Mouse (Mus musculus) hindbrain, embryonic 13.5 days (tissue): ENCODE measurements around the gene Rapsn. TPM values are rescaled to one million over a fixed set of nuclear protein-coding genes. Genes with fewer than 3 reads are reported as not detected.
A peak's percentile ranks its signal among the peaks of the same experiment; 100 is the strongest.

Source experiments
- ATAC-seq: fragments of 200-750 bp; cut with Nextera tagmentation; 2 replicates; pipeline ENCODE4 v1.8.0; 2017; ENCODE audit warnings: moderate TSS enrichment; ENCODE audit not compliant: low FRiP score
- H3K27ac ChIP-seq: fragments of 300-500 bp; sonication (generic); 2 replicates; pipeline ENCODE4 v1.5.1; 2015; ENCODE audit warnings: inconsistent platforms, mild to moderate bottlenecking, moderate library complexity
- H3K27me3 ChIP-seq: fragments of 300-500 bp; sonication (generic); 2 replicates; pipeline ENCODE4 v1.6.1; 2015; ENCODE audit warnings: mild to moderate bottlenecking, inconsistent platforms
- H3K36me3 ChIP-seq: fragments of 300-500 bp; sonication (generic); 2 replicates; pipeline ENCODE4 v1.6.1; 2015; ENCODE audit warnings: mild to moderate bottlenecking, inconsistent platforms
- H3K4me1 ChIP-seq: fragments of 300-500 bp; sonication (generic); replicated peaks from 2 replicates; pipeline ENCODE4 v1.6.1; 2015; ENCODE audit warnings: inconsistent platforms
- H3K4me2 ChIP-seq: fragments of 300-500 bp; sonication (generic); 2 replicates; pipeline ENCODE4 v1.6.1; 2015; ENCODE audit warnings: inconsistent platforms, mild to moderate bottlenecking, moderate library complexity
- H3K4me3 ChIP-seq: fragments of 300-500 bp; sonication (generic); 2 replicates; pipeline ENCODE4 v1.5.1; 2015; ENCODE audit warnings: mild to moderate bottlenecking, inconsistent platforms
- H3K9ac ChIP-seq: fragments of 300-500 bp; sonication (generic); 2 replicates; pipeline ENCODE4 v1.6.1; 2015; ENCODE audit warnings: mild to moderate bottlenecking, inconsistent platforms
- H3K9me3 ChIP-seq: fragments of 300-500 bp; sonication (generic); 2 replicates; pipeline ENCODE4 v1.6.1; 2016; ENCODE audit warnings: inconsistent platforms
- WGBS: fragments of 180-500 bp; shearing (Covaris S2); methylation state at CpG from one replicate; pipeline ENCODE4 v1.1.7; 2015; 5-methylcytosine and 5-hydroxymethylcytosine counted together
- polyA plus RNA-seq: library from polyadenylated mRNA; unstranded; fragments of >200 nt; fragmentation: Nextera tagmentation; extraction: Ambion mirVana; gene quantifications from 2 replicates; pipeline ENCODE4 v1.2.1, GENCODE M21; 2015

Rapsn gene
- polyA plus RNA-seq, 1 experiment from 2014 or later: 0.99 TPM

DNA sequence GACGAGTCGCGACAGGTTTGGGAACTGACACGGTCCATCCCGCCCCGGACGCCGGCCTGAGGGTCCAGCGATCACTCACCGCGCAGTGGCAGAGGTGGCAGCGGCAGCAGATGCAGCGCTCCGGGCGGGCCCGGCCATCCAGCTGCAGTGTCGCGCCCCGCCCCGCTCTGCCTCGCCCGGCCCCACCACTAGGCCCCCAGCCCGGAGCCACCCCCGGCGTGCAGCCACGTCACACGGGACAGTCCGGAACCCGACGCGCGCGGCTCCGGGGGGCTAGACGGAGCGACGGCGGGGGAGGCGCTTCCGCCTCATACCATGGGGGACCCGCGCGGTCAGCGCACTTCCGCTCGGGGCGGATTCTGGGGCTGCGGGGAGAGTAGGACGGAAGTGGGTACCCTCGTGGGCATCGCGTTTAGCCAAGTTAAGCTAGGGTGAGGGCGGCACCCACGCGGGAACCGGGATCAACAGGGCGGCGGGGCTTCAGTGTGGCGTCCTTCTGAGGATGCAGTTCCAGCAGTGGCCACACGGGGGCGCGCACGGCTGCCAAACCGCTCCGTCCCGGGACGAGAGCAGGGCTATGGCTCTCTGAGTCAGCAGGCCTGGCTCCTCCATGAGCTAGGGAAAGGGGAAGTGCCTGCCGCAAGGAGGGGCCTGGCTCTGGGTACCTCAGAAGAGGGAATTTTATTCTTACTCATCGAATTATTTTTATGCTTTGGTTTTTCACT lies 34.8 kb downstream of the Rapsn start, which contains the start of gene Slc39a13:
TSS of gene Slc39a13 (minus strand) at position 342 of the 725 bp plus-strand sequence.
- H3K36me3 ChIP-seq: peaks cover 18% of the 10 kb centered on the region; the same call in 1 of the 2 replicates
- peak within 1 kb of the TSS; percentile 73 for H3K4me3 ChIP-seq
- peak; percentile 95 for ATAC-seq
- peak within 1 kb of the TSS; percentile 87 for H3K9ac ChIP-seq
- no peaks in the 10 kb centered on the region for H3K27me3 ChIP-seq
- H3K9me3 ChIP-seq: no peaks in the 10 kb centered on the region
- H3K4me2 ChIP-seq: peak within 1 kb of the TSS; percentile 85
- H3K4me1 ChIP-seq: peaks cover 36% of the 10 kb centered on the region
- under 1% methylated on average over 62 of the region's 69 CpGs for WGBS
- peak within 1 kb of the TSS; percentile 86 for H3K27ac ChIP-seq

DNA sequence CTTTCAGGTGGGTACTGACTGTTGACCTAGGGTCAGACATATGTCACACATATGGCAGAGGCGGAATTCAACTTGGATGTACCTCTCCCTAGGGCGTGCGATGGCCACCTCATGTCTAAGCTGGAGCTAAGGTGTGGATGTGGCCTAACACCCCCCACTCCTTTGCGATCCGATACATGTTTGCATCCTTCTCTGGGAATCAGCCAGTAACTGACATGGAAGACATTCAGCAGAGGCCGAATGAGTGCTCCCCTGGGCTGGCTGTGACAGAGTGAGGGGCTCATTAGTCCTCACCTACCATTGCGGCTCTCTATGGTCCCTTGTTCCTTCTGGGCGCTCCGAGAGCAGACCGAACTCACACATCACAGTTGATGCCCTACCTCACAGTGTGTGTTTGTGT lies 35.6 kb downstream of the Rapsn start:
- 0 out of 2 replicates have a peak, but pooled peaks have one; percentile 6 for ATAC-seq
- 82% methylated on average over 10 of the region's 10 CpGs for WGBS

DNA sequence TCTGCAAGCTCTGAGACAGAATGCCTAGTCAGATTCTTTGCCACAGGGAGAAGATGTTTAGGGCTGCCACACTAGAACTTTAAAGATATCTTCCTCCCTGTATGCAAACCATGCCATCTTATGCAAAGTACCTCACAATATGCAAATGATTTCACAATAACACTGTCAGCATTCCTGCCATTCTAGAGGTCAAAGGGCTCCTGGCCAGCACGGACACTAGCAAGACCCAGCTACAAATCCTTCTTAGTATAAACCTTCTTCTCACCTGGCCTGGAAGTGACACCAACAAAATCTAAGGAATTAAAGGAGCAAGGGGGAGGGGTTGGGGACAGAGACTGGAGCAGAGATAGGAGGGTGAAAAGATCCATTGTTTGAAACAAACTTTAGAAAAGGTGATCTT lies 36.7 kb downstream of the Rapsn start:
- Histone ChIP-seq H3K4me2 (no peak overlapping the region), H3K9me3 (no peaks in the 10 kb centered on the region), H3K4me3 (no peak overlapping the region), H3K36me3 (peaks cover 2% of the 10 kb centered on the region; the same call in 1 of the 2 replicates), H3K27me3 (no peaks in the 10 kb centered on the region), H3K27ac (no peak overlapping the region), H3K4me1 (peaks cover 28% of the 10 kb centered on the region), H3K9ac (no peak overlapping the region)
- ATAC-seq: no peak
- WGBS: 37% methylated on average over 1 of the region's 1 CpGs

More for the DNA sequence above, 35.6 kb downstream of the Rapsn start:
- H3K4me2 ChIP-seq: peak overlapping the region; percentile 85
- H3K9ac ChIP-seq: peak overlapping the region; percentile 87
- H3K4me1 ChIP-seq: peaks cover 30% of the 10 kb centered on the region
- no peaks in the 10 kb centered on the region for H3K27me3 ChIP-seq
- peaks cover 10% of the 10 kb centered on the region; the same call in 1 of the 2 replicates for H3K36me3 ChIP-seq
- H3K27ac ChIP-seq: peak overlapping the region; percentile 86
- peak overlapping the region; percentile 73 for H3K4me3 ChIP-seq
- no peaks in the 10 kb centered on the region for H3K9me3 ChIP-seq

DNA sequence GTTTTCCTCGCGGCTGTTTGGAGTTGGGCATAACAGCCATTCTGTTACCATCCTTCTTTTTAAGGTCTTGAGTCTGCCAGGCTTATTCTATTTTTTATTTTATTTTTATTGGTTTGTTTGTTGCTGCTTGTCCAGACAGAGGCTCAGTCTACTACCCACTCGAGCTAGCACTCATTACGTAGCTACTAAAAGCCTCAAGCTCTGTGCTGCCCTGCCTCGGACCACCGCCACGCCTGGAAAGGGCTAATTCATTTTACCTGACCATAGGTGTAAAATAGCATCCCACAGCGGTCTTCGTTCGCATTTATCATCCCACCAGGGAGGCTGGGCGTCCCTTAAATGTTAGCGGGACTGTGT lies 42.5 kb downstream of the Rapsn start:
- H3K27me3 ChIP-seq: no peaks in the 10 kb centered on the region
- peak overlapping the region; percentile 44; the same call in 1 of the 2 replicates for H3K27ac ChIP-seq
- H3K9ac ChIP-seq: peak overlapping the region; percentile 70
- H3K9me3 ChIP-seq: no peaks in the 10 kb centered on the region
- H3K4me1 ChIP-seq: peaks cover 16% of the 10 kb centered on the region
- H3K4me3 ChIP-seq: peak overlapping the region; percentile 49
- H3K36me3 ChIP-seq: no peaks in the 10 kb centered on the region
- ATAC-seq: peak; percentile 34; the same call in 1 of the 2 replicates
- 15% methylated on average over 12 of the region's 12 CpGs for WGBS
- peak overlapping the region; percentile 83 for H3K4me2 ChIP-seq

DNA sequence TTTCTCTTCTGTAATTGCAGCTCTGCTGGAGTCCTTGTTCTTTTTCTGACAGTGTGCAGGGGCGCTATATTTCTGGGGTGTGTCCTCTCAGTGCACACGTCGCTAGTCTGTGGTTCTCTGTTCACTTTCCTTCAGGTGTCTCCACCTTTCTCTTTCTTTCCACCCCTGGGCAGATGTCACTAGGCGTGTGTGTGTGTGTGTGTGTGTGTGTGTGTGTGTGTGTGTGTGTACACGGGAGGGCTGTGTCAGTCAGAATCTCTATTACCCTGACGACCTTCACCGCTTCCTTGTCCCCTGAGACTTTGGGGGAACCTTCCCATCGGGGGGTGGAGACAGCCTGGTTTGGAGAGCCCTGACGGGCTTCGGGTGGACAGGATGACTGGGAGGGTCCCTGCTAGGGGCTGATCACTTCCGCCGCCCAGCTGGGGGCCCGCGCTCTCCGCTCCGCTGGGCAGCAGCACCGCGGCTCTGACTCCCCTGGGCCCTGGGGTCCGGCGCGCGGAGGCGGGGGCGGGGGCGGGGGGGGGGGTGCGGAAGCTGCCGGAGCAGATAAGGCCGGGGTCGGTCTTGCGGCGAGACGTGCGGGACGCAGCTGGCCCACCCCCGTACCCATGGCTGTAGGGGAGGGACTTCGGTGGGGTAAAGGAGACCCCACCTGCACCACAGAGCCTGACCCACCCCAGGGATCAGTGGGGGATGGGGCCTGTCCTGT lies 43.0 kb downstream of the Rapsn start:
- Histone ChIP-seq H3K27ac (peak overlapping the region; percentile 44; the same call in 1 of the 2 replicates), H3K9me3 (no peaks in the 10 kb centered on the region), H3K4me2 (peak overlapping the region; percentile 83), H3K36me3 (no peaks in the 10 kb centered on the region), H3K4me1 (peaks cover 16% of the 10 kb centered on the region), H3K9ac (peak overlapping the region; percentile 70), H3K27me3 (no peaks in the 10 kb centered on the region), H3K4me3 (peak overlapping the region; percentile 49)
- ATAC-seq: peak; percentile 76
- WGBS: under 1% methylated on average over 31 of the region's 36 CpGs

DNA sequence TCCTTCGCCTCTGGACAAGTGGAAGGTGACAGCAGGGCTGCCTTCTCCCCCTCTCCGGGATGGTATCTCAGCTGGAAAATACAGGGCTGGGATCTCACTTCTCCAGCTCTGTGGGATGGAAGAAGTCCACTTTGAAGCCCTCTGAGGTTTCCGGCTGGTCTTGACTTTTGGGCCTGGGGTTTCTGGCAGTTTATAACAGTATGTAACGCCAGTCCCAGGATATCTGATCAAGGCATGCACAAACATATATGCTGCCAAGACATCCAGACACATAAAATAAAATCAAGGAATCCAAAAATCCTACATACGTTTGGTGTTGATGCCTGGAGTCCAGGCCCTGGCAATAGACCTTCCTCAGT lies 43.6 kb downstream of the Rapsn start:
- Histone ChIP-seq H3K27ac (peak overlapping the region; percentile 44; the same call in 1 of the 2 replicates), H3K4me3 (peak overlapping the region; percentile 49), H3K36me3 (no peaks in the 10 kb centered on the region), H3K4me1 (peaks cover 16% of the 10 kb centered on the region), H3K9ac (peak overlapping the region; percentile 70), H3K9me3 (no peaks in the 10 kb centered on the region), H3K27me3 (no peaks in the 10 kb centered on the region), H3K4me2 (peak overlapping the region; percentile 83)
- no peak; the same call in 1 of the 2 replicates for ATAC-seq
- WGBS: 31% methylated on average over 5 of the region's 5 CpGs

DNA sequence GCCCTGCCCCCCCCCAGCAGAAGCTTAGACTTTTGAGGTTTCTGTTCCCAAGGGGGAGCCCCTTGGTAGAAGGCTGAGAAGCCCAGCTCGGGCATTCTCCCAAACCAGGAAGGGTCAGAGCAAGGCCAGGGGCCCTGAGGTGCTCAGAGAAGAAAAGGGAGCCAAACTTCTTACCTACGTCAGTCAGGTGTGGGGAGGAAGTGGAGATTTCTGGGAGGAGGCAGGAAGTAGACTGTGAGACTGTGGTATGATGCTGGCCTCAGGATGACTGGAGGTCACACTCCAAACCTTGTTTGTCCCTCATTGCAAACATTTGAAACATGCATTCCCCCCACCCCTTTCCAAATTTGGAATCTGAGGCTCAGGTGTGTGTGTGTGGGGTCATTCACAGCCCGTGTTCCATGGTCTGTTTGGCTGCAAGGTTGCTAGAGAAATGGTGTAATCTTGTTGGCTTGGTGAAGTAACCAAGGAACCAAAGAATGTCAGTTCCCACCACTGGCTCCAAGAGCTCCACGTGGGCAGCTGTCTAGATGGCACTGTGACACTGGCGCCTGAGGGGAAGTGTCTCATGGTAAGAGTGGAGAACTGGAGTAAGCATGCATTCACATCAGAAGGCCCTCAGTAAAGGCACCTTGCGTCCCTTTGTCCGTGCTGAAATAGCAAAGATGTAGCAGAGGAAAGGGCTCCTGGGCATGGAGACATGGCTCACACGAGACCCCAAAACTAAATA lies 45.5 kb downstream of the Rapsn start:
- no peak overlapping the region for H3K9ac ChIP-seq
- WGBS: 83% methylated on average over 8 of the region's 8 CpGs
- no peak overlapping the region for H3K27ac ChIP-seq
- peaks cover 16% of the 10 kb centered on the region for H3K4me1 ChIP-seq
- no peak overlapping the region for H3K4me3 ChIP-seq
- H3K36me3 ChIP-seq: no peaks in the 10 kb centered on the region
- H3K9me3 ChIP-seq: no peaks in the 10 kb centered on the region
- ATAC-seq: no peak
- H3K27me3 ChIP-seq: no peaks in the 10 kb centered on the region
- H3K4me2 ChIP-seq: no peak overlapping the region

DNA sequence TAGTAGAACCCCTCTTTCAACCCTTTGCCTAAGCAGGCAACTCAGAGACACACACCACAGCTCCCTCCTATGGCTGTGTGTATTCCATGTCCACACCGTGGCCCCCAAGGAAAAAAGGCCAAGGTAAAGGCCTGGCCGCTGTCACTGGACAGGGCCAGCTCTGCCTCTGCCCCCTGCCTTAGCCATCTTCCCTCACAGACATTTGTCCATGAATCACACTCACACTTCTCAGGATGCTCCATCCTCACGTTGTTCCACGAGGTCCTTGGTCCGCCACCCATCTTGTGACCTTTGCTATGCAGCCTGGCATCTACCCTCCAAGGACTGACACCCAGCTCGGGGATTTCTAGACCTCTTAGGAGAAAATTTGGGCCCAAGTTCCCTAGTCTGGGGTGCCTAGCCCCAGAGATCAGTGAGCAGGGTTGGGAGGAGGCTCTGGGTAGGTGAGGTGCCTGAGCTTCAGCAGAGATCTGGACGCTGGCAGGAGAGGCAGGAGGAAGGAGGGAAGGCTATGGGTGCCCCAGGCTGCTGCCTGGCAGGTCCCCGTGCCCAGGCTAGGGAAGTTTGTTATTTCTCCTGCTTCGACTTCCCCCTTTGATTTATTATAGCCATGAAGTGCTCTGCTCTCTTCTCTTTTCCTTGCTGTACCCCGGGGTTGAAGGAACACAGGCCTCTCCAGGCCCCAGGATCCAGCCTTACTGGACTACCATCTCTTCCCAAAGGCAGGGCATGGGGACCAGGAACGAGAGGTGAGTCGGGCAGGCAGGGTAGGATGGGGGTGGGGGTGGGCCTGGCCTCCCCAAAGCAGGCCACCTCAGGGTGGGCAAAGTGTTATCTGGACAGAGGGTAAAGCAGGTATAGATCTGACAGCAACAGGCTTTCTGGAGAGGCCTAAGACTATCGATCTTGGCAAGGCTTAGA lies 46.6 kb downstream of the Rapsn start, which contains the start of gene Spi1:
TSS of gene Spi1 (plus strand) at position 616 of the 921 bp plus-strand sequence.
- Histone ChIP-seq H3K9ac (no peak within 1 kb of the TSS), H3K27me3 (no peaks in the 10 kb centered on the region), H3K27ac (no peak within 1 kb of the TSS), H3K36me3 (no peaks in the 10 kb centered on the region), H3K4me1 (peaks cover 16% of the 10 kb centered on the region), H3K4me2 (no peak within 1 kb of the TSS), H3K9me3 (no peaks in the 10 kb centered on the region), H3K4me3 (no peak within 1 kb of the TSS)
- ATAC-seq: no peak
- WGBS: 85% methylated on average over 13 of the region's 13 CpGs

DNA sequence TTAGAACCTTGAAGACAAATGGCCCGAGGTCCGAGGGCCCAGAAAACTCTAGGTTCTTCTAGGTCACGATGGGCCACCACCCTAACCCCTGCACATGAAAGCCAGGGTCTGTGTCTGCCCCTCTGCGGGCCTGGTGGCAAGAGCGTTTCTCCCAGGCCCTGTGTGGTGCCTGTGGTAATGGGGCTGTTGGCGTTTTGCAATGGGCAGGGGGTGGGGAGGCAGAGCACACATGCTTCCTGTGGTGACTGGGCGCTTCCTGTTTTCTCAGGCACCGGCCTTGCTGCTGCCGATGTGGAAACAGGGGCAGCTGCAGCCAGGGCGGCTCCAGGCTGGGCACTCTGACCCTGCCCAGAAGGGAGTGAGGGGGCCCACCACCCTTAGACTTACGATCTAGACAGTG lies 47.4 kb downstream of the Rapsn start:
- ATAC-seq: no peak

DNA sequence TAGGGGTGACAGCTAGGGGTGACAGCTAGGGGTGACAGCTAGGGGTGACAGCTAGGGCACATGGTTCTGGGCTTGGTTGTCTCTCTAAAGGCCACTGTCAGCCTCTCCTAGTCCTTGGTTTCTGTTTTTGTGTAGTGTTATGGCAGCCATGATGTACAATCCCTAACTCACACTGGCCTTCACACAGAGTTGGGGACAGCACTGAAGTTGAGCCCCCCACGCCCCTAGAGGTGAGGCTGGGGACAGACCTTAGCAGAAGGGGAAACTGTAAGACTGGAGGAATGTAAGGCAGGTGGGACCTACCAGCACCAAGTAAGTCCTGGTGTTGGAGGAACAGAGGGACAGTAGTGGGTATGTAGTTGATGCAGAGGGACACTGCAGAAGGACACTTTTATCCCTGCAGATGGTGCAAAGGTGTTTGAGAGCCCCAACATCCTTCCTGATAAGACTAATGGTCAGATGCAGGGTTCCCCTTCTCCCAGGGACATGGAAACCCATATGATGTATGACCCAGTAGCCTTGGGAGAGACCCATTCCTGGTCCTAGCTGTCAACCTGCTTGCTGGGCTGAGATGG lies 48.0 kb downstream of the Rapsn start:
- Histone ChIP-seq H3K36me3 (no peaks in the 10 kb centered on the region), H3K9ac (no peak overlapping the region), H3K4me3 (no peak overlapping the region), H3K27ac (no peak overlapping the region), H3K4me1 (peaks cover 9% of the 10 kb centered on the region), H3K4me2 (no peak overlapping the region), H3K9me3 (no peaks in the 10 kb centered on the region), H3K27me3 (no peaks in the 10 kb centered on the region)
- WGBS: 52% methylated on average over 1 of the region's 1 CpGs
- no peak for ATAC-seq

More for the DNA sequence above, 47.4 kb downstream of the Rapsn start:
- no peak overlapping the region for H3K4me2 ChIP-seq
- no peak overlapping the region for H3K4me3 ChIP-seq
- H3K4me1 ChIP-seq: peaks cover 14% of the 10 kb centered on the region
- no peaks in the 10 kb centered on the region for H3K27me3 ChIP-seq
- no peak overlapping the region for H3K27ac ChIP-seq
- H3K36me3 ChIP-seq: no peaks in the 10 kb centered on the region
- whole genome bisulfite sequencing: 74% methylated on average over 11 of the region's 11 CpGs
- no peaks in the 10 kb centered on the region for H3K9me3 ChIP-seq
- H3K9ac ChIP-seq: no peak overlapping the region

DNA sequence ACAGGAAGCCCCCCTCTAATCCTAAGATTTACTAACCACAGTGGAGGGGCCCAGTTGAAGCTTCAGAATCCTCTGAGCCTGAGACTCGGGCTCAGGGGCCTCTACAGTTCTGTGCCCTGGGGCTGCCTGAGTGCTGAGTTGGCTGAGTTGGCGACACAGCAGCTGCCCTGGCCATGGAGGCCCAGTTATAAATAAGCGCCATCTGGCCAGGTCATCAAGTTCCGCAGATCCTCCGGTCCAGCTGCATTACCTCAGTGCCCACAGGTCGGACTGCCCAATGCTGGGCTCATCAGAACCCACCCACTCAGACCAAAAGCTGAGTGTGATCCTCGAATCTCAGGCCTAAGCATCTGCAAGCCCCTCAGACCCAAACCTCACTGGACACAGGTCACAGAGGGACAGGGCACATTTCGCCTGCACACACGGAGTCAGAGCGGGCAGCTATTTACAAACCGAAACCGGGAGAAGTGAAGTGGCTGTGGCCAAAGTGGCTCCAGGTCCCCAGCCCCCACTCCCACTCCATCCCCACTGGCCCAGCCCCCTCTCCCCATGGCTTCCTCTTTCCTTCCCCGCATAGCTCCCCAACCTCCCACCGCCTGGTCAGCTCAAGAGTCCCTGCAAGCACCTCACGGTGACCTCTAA lies 48.9 kb downstream of the Rapsn start:
- ATAC-seq: no peak
- peaks cover under 1% of the 10 kb centered on the region for H3K4me1 ChIP-seq
- no peak overlapping the region for H3K27ac ChIP-seq
- no peaks in the 10 kb centered on the region for H3K9me3 ChIP-seq
- no peaks in the 10 kb centered on the region for H3K27me3 ChIP-seq
- no peak overlapping the region for H3K4me3 ChIP-seq
- no peak overlapping the region for H3K4me2 ChIP-seq
- no peak overlapping the region for H3K9ac ChIP-seq
- no peaks in the 10 kb centered on the region for H3K36me3 ChIP-seq
- 83% methylated on average over 15 of the region's 15 CpGs for WGBS
